Mouse (Mus musculus) heart, embryonic 16.5 days (tissue): ENCODE measurements around the gene Rinl. TPM values are rescaled to one million over a fixed set of nuclear protein-coding genes. Genes with fewer than 3 reads are reported as not detected.

Experiments
- ATAC-seq: fragments of 200-750 bp; cut with Nextera tagmentation; replicated peaks from 2 replicates; pipeline ENCODE4 v1.8.0; 2017; ENCODE audit warnings: moderate number of reproducible peaks; ENCODE audit not compliant: insufficient read depth, low FRiP score; ENCODE audit errors: extremely low read depth
- H3K27ac ChIP-seq: fragments of 300-500 bp; sonication (generic); 2 replicates; pipeline ENCODE4 v1.5.1; 2014; ENCODE audit warnings: mild to moderate bottlenecking, low read length, control low read depth, moderate library complexity
- H3K27me3 ChIP-seq: fragments of 300-500 bp; sonication (generic); 2 replicates; pipeline ENCODE4 v1.6.1; 2014; ENCODE audit warnings: low read length, mixed read lengths; ENCODE audit not compliant: control insufficient read depth, insufficient read depth
- H3K36me3 ChIP-seq: fragments of 300-500 bp; sonication (generic); 2 replicates; pipeline ENCODE4 v1.6.1; 2014; ENCODE audit not compliant: control insufficient read depth, insufficient read depth
- H3K4me1 ChIP-seq: fragments of 300-500 bp; sonication (generic); 2 replicates; pipeline ENCODE4 v1.6.1; 2014; ENCODE audit warnings: low read length, mixed read lengths; ENCODE audit not compliant: control insufficient read depth, insufficient read depth
- H3K4me2 ChIP-seq: fragments of 300-500 bp; sonication (generic); 2 replicates; pipeline ENCODE4 v1.6.1; 2014; ENCODE audit warnings: low read depth, mild to moderate bottlenecking, control low read depth, low read length
- H3K4me3 ChIP-seq: fragments of 300-500 bp; sonication (generic); 2 replicates; pipeline ENCODE4 v1.5.1; 2014; ENCODE audit warnings: mild to moderate bottlenecking, control low read depth, low read length
- H3K9ac ChIP-seq: fragments of 300-500 bp; sonication (generic); 2 replicates; pipeline ENCODE4 v1.6.1; 2014; ENCODE audit warnings: low read length, control low read depth
- H3K9me3 ChIP-seq: fragments of 300-500 bp; sonication (generic); replicated peaks from 2 replicates; pipeline ENCODE4 v1.6.1; 2016; ENCODE audit warnings: low read length; ENCODE audit not compliant: control insufficient read depth
- WGBS: fragments of 180-500 bp; shearing (Covaris S2); extraction: QIAGEN DNeasy Blood & Tissue Kit; methylation state at CpG from one replicate; pipeline ENCODE4 v1.1.7; 2014; 5-methylcytosine and 5-hydroxymethylcytosine counted together
- polyA plus RNA-seq: library from polyadenylated mRNA; unstranded; fragments of >200 nt; fragmentation: Nextera tagmentation; extraction: Ambion mirVana; gene quantifications from 2 replicates; pipeline ENCODE4 v1.2.1, GENCODE M21; 2015

Rinl gene
- polyA plus RNA-seq, 1 experiment from 2014 or later = 11.1 TPM

- H3K27me3 ChIP-seq = no peaks in the 10 kb centered on the region
- no peaks in the 10 kb centered on the region for H3K4me1 ChIP-seq
- H3K9me3 ChIP-seq = no peaks in the 10 kb centered on the region
- H3K4me3 ChIP-seq = no peak overlapping the region
- H3K36me3 ChIP-seq = peaks cover 3% of the 10 kb centered on the region; the same call in 1 of the 2 replicates
- WGBS = 80% methylated on average over 12 of the region's 12 CpGs
- H3K9ac ChIP-seq = no peak overlapping the region
- no peak for ATAC-seq
- no peak overlapping the region for H3K27ac ChIP-seq
- no peak overlapping the region for H3K4me2 ChIP-seq
These were observed 14.6 kb upstream of the Rinl start for GRCm38 (mm10) chr7:28774164-28774563.

- ATAC-seq = no peak
- H3K4me3 ChIP-seq = no peak overlapping the region
- 91% methylated on average over 7 of the region's 7 CpGs for WGBS
These were observed 13.6 kb upstream of the Rinl start for GRCm38 (mm10) chr7:28775129-28775528.

GRCm38 (mm10) chr7:28778825-28779224 is 9.9 kb upstream of the Rinl start:
- no peak overlapping the region for H3K27ac ChIP-seq
- no peak overlapping the region for H3K4me2 ChIP-seq
- peaks cover 3% of the 10 kb centered on the region; the same call in 1 of the 2 replicates for H3K36me3 ChIP-seq
- H3K4me1 ChIP-seq = peaks cover 7% of the 10 kb centered on the region
- no peaks in the 10 kb centered on the region for H3K9me3 ChIP-seq
- no peak overlapping the region for H3K9ac ChIP-seq
- WGBS = 82% methylated on average over 9 of the region's 9 CpGs
- ATAC-seq = no peak
- no peak overlapping the region for H3K4me3 ChIP-seq
- H3K27me3 ChIP-seq = no peaks in the 10 kb centered on the region

More at GRCm38 (mm10) chr7:28775129-28775528, 13.6 kb upstream of the Rinl start:
- H3K4me1 ChIP-seq = peaks cover under 1% of the 10 kb centered on the region
- no peaks in the 10 kb centered on the region for H3K9me3 ChIP-seq
- H3K27me3 ChIP-seq = no peaks in the 10 kb centered on the region
- no peak overlapping the region for H3K9ac ChIP-seq
- peaks cover 3% of the 10 kb centered on the region; the same call in 1 of the 2 replicates for H3K36me3 ChIP-seq
- no peak overlapping the region for H3K27ac ChIP-seq
- H3K4me2 ChIP-seq = no peak overlapping the region

GRCm38 (mm10) chr7:28780067-28780658 is 8.6 kb upstream of the Rinl start:
- peak overlapping the region; percentile 55 for H3K9ac ChIP-seq
- H3K4me3 ChIP-seq = no peak overlapping the region
- ATAC-seq = peak; percentile 69; the same call in 1 of the 2 replicates
- H3K27ac ChIP-seq = peak overlapping the region; percentile 76
- H3K4me2 ChIP-seq = no peak overlapping the region
- WGBS = 44% methylated on average over 6 of the region's 6 CpGs
- H3K4me1 ChIP-seq = peaks cover 7% of the 10 kb centered on the region
- H3K36me3 ChIP-seq = peaks cover 3% of the 10 kb centered on the region; the same call in 1 of the 2 replicates
- no peaks in the 10 kb centered on the region for H3K9me3 ChIP-seq
- no peaks in the 10 kb centered on the region for H3K27me3 ChIP-seq

- ATAC-seq = peak; percentile 34; the same call in 1 of the 2 replicates
- 53% methylated on average over 7 of the region's 7 CpGs for WGBS
- peaks cover 5% of the 10 kb centered on the region; the same call in 1 of the 2 replicates for H3K36me3 ChIP-seq
- peak overlapping the region; percentile 76 for H3K27ac ChIP-seq
- no peaks in the 10 kb centered on the region for H3K9me3 ChIP-seq
- H3K4me3 ChIP-seq = no peak overlapping the region
- H3K9ac ChIP-seq = peak overlapping the region; percentile 17; the same call in 1 of the 2 replicates
- H3K4me2 ChIP-seq = no peak overlapping the region
- H3K4me1 ChIP-seq = peaks cover 7% of the 10 kb centered on the region
- H3K27me3 ChIP-seq = no peaks in the 10 kb centered on the region
These were observed 7.9 kb upstream of the Rinl start for GRCm38 (mm10) chr7:28780857-28781256.

- Histone ChIP-seq H3K4me2 (no peak overlapping the region), H3K36me3 (peaks cover 5% of the 10 kb centered on the region; the same call in 1 of the 2 replicates), H3K27me3 (no peaks in the 10 kb centered on the region), H3K4me3 (no peak overlapping the region), H3K9ac (no peak overlapping the region), H3K9me3 (no peaks in the 10 kb centered on the region), H3K4me1 (peaks cover 7% of the 10 kb centered on the region), H3K27ac (peak overlapping the region; percentile 76; the same call in 1 of the 2 replicates)
- 0 out of 2 replicates have a peak, but pooled peaks have one; percentile 46 for ATAC-seq
- 87% methylated on average over 8 of the region's 8 CpGs for WGBS
These were observed 7.5 kb upstream of the Rinl start for GRCm38 (mm10) chr7:28781261-28781663.

- ATAC-seq = no peak
- no peak overlapping the region for H3K9ac ChIP-seq
- no peak overlapping the region for H3K4me3 ChIP-seq
- no peaks in the 10 kb centered on the region for H3K9me3 ChIP-seq
- H3K4me1 ChIP-seq = peaks cover 6% of the 10 kb centered on the region
- H3K27me3 ChIP-seq = no peaks in the 10 kb centered on the region
- H3K36me3 ChIP-seq = 0 out of 2 replicates have a peak, but pooled peaks cover 2% of the 10 kb centered on the region
- H3K4me2 ChIP-seq = no peak overlapping the region
- no peak overlapping the region for H3K27ac ChIP-seq
- 77% methylated on average over 5 of the region's 5 CpGs for WGBS
These were observed 3.6 kb upstream of the Rinl start for GRCm38 (mm10) chr7:28785161-28785560.

- 90% methylated on average over 9 of the region's 9 CpGs for WGBS
- Histone ChIP-seq H3K9ac (no peak overlapping the region), H3K27ac (no peak overlapping the region), H3K4me2 (no peak overlapping the region), H3K4me3 (no peak overlapping the region), H3K9me3 (no peaks in the 10 kb centered on the region), H3K27me3 (no peaks in the 10 kb centered on the region), H3K36me3 (0 out of 2 replicates have a peak, but pooled peaks cover 2% of the 10 kb centered on the region), H3K4me1 (no peaks in the 10 kb centered on the region)
- no peak for ATAC-seq
These were observed 885 bp upstream of the Rinl start for GRCm38 (mm10) chr7:28787884-28788283.

GRCm38 (mm10) chr7:28789235-28789634 is 466 bp downstream of the Rinl start:
- no peak for ATAC-seq
- 72% methylated on average over 3 of the region's 3 CpGs for whole genome bisulfite sequencing
- peak overlapping the region; percentile 25; the same call in 1 of the 2 replicates for H3K4me3 ChIP-seq
- H3K9ac ChIP-seq = peak overlapping the region; percentile 54; the same call in 1 of the 2 replicates
- peak overlapping the region; percentile 26 for H3K4me2 ChIP-seq
- peak overlapping the region; percentile 41; the same call in 1 of the 2 replicates for H3K27ac ChIP-seq
- no peaks in the 10 kb centered on the region for H3K27me3 ChIP-seq
- no peaks in the 10 kb centered on the region for H3K4me1 ChIP-seq
- no peaks in the 10 kb centered on the region for H3K9me3 ChIP-seq
- 0 out of 2 replicates have a peak, but pooled peaks cover 2% of the 10 kb centered on the region for H3K36me3 ChIP-seq
